Mouse (Mus musculus) right cerebral cortex, postnatal 36 days (tissue): Measurements from ENCODE around the gene Prss58.

ENCODE experiments used
- DNase-seq, 2 experiments: peaks; one replicate each; pipeline ENCODE4 v3.0.0; 2022; ENCODE audit warnings: low spot score in 2 of 2, mixed read lengths in 1 of 2

Gene Prss58

DNA sequence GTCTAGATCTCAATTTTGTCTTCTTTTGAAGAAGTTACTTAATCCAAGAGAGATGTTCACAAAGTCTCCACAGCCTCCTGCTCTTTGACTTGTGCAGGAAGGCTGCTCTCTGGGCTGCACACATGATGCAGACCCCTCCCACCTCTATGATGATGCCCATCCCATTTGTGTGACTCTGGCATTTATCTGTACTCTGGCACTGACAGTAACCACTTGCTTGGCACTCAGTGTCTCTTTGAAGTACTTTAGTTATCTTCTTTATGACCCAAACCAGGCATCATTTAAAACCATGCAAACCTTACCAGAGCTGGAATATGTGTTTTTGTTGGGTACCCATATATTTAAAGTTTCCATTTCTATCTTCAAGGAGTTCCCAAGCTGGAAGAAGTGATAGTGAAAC is at the start of gene Prss58:
Gene Prss58, minus strand, starts transcription at position 101 of the 400 bp plus-strand sequence.
- no peak for DNase-seq

DNA sequence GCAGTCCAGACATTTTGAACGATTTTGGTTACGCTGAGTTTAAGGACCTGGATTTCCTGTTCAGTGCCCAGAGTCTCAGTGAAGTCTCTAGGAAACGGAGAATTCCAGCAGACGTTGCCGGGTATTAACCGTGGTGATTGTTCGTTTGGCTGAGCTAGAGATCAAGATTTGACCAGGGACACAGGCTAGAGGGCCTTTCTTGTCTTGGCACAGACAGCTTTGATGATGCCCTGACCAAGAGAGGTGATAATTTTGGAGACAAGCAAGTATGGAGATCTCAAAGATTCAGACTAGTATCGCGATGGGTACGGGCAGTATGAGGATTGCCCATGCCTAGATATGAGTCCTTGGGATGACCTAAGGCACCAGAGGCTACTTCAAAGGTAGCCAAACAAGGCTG is 40.3 kb upstream of the Prss58 start, which contains the start of gene 1700074P13Rik:
Gene 1700074P13Rik, minus strand, starts transcription at position 101 of the 400 bp plus-strand sequence.
- DNase-seq: no peak

DNA sequence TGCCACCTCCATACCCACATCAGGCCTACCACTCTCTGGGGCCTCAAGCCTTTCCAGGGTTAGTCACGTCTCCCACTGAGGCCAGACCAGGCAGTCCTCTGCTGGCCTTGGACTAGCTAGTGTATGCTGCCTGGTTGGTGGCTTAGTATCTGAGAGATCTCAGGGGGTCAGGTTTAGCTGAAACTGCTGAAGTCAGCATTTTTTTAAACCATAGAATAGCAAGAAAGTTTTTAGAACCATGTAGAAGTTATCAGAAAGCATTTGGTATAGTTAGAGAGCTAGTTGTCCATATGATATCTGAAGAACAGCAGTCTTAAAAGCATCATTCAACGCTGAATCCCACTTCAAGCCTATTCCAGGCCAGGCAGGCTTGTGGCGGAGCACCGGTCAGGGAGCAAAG is 19.8 kb upstream of the Prss58 start:
- no peak for DNase-seq

DNA sequence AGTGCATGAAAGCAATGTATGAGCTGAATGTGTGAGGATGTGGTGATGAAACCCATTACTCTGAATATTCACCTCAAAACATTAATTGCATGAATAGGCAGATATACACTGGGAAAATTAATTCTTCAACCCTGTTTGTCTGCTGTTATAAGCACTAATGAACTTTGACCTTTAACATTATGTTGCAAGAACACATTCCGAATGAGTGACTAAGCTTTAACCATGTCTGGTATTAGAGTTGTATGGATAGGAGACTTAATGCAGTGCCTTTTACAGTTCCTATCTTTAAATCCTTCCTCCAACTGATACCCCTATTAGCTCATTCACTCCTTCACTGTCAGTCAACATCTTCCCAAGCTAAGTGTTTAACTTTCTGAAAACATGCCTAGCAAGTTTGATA is 5.5 kb downstream of the Prss58 start:
- DNase-seq: no peak

DNA sequence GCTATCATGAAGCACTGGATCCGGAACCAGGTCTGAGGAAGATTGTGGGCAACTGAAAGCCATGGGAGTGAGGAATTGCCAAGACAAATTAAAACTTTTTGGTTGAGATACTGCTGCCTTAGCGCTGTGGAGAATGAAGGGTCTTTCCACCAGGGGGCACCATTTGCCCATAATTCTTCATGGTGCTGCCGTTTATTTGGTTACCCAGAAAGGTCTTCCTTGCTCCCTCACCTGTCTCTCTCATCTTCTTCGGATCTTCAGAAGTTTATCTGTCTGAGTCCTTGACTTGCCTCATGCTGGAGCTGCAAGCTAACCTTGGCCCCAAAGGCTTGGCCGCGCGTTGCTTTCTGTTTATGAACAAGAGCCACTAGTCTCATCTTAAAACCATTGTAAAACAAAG is 6.6 kb downstream of the Prss58 start:
- no peak for DNase-seq

DNA sequence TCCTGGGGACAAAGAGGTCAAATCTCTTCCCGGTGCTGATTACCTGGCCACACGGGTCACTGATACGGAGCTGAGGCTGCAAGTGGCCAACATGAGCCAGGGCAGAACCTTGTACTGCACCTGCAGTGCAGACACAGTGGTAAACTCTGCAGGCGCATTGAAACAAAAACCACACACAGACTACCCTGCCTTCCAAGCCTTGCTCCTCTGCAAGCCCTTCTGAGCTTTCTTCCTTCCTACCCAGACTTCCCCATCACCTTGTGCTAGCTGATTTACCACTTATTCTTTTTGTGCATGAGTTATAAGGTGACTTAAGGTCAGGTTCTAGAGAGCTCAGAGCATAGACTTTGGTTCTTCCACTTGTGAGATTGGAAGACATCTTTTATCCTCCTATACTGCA is 8.4 kb downstream of the Prss58 start:
- no peak for DNase-seq

DNA sequence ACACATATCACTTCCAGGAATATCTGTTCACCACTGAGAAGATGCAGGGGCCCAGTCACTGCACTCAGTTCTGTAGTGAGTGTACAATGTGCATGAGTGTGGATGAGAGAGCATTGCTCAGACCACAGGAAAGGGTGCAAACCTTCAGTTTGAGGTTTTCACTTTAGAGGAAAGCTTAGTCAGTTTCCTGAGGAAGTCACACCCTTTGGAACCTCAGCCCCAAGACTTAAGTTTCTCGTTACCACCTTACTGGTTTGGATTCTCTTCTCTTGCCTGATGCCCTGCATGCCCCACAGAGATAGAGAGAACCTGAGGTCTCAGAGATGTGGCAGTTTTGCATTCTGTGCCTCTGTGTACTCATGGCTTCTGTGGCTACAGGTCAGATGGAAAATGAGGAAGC is 9.2 kb downstream of the Prss58 start:
- no peak for DNase-seq

DNA sequence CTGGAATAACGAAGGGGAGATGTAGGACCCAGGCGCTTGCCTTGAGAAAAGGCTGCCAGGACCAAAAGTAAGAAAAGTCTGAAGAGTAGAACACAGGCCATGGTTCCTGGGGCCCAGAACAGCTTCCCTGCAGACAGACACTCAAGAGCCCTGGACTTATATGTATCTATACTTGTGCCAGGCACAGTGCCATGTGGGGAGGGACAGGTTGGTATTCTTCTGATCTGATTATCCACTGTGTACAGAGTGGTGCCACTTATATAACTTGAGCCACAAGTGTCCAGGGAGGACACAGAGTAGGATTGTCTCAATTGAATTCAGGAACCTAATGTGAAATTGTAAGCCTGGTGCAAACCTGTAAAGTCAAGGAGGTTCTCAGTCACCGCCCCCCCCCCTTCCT is 12.8 kb downstream of the Prss58 start, which contains the start of gene Moxd2:
Gene Moxd2, minus strand, starts transcription at position 101 of the 400 bp plus-strand sequence.
- DNase-seq: no peak

DNA sequence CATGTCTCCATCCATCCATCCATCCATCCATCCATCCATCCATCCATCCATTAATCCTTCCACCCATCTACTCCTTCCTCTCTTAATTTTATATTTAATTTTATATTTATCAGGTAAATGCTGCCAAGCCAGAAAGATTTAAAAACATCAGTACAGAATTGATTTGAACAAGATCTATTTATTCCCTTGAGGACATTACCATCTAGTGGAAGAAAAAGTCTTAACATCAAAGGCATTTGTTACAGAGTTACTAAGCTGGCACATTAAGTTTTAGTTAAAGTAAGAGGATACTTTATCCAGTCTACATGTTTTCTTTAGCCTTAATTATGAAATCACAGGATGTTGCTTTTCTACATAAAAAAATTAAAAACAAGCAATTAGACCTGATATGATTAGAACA is 54.9 kb downstream of the Prss58 start:
- no peak for DNase-seq
